Mouse (Mus musculus): ENCODE measurements at regions not wholly inside any gene's neighbourhood (a gene's known extent, or its start where the extent isn't known, plus 50 kb on each side); places are given as distances from the start of the nearest gene placed in this dataset.
"Not testable (repeated sequence)": the region's sequence is repeated elsewhere in the genome, so short reads cannot be mapped to it uniquely, and the experiment has no call there.

DNA sequence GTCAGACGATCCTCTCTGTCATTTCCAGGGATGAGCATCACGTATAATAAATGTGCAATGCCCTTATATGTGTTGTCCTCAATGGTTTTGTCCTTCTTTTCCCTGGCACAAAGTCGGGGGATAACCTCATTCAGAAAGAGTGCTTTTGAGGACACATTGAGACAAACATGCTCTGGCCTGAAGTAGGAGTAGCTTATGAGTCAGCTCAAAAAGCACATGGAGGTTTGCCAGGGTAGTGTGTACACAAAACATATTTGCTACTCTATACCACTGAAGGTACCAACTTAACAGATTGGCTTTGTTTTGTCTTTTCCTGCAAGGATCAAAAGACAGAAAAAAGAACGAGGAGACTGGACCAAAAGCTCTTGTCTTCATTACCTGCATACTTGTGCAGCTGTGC lies 682.1 kb upstream of the Grid2 start:
- no peak for DNase-seq (ENCODE audit: low spot score)

DNA sequence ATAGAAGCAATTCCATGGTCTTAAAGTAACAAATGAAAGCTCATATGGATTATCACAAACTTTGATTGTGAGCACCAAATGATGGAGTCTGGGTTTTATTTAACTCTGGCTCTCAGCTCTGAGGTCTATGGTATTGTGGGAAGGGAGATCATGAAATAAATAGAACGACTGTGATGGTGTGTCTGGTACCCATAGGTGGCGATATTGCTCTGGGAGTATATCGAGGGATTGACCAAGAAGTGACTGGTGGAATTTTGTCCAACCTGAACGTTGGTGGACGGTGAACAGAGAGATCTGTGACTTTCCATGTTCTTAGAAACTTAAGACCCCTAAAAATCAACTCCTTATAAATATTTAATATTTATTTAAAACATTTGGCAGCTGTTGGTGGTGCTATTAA lies 679.5 kb upstream of the Grid2 start:
- peak; percentile 12 for DNase-seq (ENCODE audit: low spot score)

- no peak for DNase-seq (ENCODE audit: low spot score)
Measured at GRCm38 (mm10) chr6:62620543-62620942, 635.1 kb upstream of the Grid2 start.

DNA sequence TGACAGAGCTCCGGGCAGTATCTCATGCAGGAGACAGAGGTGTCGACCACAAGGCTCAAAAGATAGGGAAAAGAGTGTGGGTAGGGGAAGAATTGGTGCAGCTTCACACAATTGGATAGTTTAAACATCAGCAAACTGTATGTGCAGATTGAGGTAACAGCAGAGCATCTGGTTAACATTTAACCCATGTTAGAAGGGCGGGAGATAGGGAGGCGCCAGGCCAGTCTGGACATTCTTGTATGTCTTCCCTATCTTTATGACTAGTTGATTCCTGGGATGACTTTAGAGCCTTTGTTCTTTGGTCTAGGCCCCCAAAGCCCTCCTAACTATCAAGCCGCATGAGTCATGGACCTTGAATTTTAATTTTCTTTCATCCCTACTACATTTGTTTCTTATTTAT lies 587.6 kb upstream of the Grid2 start:
- DNase-seq (ENCODE audit: low spot score): not testable (repeated sequence)

- DNase-seq (ENCODE audit: low spot score): no peak
Measured at GRCm38 (mm10) chr6:62718389-62718788, 537.3 kb upstream of the Grid2 start.

- no peak for DNase-seq (ENCODE audit: low spot score)
Measured at GRCm38 (mm10) chr6:62719541-62720155, 536.0 kb upstream of the Grid2 start.
